Mouse (Mus musculus) frontal cortex, adult 2 months (tissue): Measurements from ENCODE around the gene Actr8. TPM values are rescaled to one million over a fixed set of nuclear protein-coding genes. Genes with fewer than 3 reads are reported as not detected.

Experiments used
- DNase-seq, 2 experiments: peaks; one replicate each; pipeline ENCODE4 v3.0.0; 2022; ENCODE audit warnings: low spot score in 1 of 2; ENCODE audit errors: extremely low spot score in 1 of 2
- polyA plus RNA-seq: library from polyadenylated mRNA; depleted of rRNA; stranded (reverse); fragments of >200 nt; gene quantifications from 2 replicates; pipeline ENCODE4 v1.2.3, GENCODE M21; 2012

The Actr8 gene
- polyA plus RNA-seq, 1 experiment = 71.3 TPM

DNA sequence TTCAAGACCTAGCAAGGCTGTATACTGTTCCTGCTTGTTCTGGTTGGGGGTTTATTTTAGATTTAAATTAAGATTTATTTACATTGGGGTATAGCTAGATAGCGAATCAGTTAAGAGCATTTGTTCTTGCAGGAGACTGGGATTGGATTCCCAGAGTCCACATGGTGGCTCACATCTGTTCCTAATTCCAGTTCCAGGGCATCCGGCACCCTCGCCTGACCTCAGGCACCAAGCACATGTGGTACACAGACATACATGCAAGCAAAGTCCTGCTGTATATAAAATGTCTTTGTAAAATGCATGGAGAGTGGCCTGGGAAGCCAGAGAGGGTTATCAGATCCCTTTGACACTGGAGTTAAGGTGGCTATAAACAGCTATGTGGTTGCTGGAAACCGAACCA is 16.8 kb downstream of the Actr8 start:
- no peak for DNase-seq

DNA sequence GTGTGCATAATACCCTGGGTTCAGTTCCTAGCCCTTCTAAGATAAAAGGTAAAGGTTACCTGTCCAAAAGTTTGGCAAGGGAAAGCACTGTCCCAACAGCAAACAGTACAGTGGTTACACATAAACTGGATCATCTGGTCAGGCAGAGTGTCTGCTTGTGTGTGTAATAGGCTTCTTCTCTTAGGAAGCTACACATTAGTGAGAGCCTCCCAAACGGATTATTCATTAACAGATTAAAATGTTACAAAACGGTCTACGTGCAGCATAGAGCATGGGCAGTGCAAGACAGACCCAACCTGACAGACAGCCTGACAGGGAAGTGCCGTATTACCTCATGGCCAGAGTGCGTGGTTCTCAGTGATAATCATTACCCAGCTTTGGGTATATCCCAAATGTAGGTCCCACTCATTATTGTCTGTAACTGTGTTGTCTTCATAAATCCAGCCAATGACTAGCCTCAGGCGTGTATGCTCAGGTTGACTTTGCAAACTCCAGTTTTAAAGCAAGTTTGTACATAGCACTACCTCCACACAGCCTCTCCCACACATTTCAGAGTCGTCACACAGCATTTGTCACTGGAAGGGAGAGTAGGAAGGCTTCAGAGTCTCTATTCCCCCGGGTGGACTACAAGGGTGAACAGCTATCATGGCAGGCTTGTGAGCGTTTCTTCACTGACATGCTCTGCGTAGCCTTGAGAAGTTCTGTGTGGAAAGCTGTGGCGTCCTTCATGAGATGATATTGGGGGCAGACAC is 18.0 kb downstream of the Actr8 start:
- peak in 1 of 2 experiments; percentile 49 for DNase-seq

GRCm38 (mm10) chr14:29997345-29997744 is 19.2 kb downstream of the Actr8 start:
- DNase-seq = no peak

DNA sequence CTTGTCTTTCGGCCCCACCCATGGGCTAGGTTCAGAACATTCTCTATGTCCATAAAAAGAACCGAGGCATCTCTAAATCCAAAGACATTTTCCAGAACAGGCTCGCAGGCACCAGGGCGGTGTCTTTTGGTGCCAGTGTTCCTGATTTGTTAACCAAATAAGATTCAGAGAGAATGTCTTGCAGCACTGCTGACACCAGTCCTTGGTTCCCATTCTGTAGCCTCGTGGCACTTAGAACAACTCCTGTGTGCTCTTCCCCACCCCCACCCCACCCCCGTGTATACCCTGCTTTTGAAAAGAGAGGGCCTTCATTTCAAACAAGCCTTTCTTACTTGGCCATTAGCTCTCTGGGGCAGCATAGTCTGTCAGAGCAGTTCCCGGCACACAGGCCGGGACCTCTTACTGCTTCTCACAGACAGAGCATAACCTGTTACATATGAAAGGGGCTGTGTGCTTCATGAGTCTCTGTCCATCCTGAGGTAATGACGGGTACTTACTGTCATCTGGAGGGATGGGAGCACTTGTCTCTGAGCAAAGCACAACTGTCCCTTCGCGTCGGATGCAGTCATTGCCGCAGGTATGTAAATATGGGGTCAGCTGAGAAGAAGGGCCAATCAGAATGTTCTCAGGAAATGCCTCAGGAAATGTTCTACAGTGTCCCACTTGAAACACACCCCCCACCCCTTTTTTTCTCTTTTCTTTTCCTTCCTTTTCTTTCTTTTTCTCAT is 20.8 kb downstream of the Actr8 start:
- peak in 1 of 2 experiments; percentile 35 for DNase-seq

DNA sequence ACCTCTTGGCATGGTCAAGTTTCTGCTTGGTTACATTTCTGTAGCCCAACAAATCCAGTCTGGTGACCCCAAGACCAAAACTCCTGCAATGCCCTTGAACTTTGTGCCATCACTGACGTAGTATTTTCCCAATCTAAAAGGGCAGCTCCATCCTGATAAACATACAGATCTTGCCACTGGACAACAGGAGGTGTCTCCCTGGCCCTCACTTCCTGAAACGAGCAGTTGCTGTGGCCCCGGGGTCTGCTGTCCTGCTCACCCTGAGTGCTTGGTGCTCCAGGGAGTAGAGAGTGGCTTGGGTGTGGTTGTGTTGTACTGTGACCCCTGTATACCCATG is 21.3 kb downstream of the Actr8 start:
- DNase-seq = no peak

- DNase-seq = peak in 1 of 2 experiments; percentile 35
Measured at GRCm38 (mm10) chr14:30008733-30009575, 30.8 kb downstream of the Actr8 start, which contains the start of the genes Il17rb and Chdh. TSS of gene Il17rb (minus strand) at chr14:30008896. TSS of gene Chdh (plus strand) at chr14:30009023.

- peak in 1 of 2 experiments; percentile 63 for DNase-seq
Measured at GRCm38 (mm10) chr14:30009864-30010560, 31.9 kb downstream of the Actr8 start.

GRCm38 (mm10) chr14:30011886-30012560 is 33.9 kb downstream of the Actr8 start:
- DNase-seq = peak in 1 of 2 experiments; percentile 40

GRCm38 (mm10) chr14:30014487-30014886 is 36.4 kb downstream of the Actr8 start:
- no peak for DNase-seq

DNA sequence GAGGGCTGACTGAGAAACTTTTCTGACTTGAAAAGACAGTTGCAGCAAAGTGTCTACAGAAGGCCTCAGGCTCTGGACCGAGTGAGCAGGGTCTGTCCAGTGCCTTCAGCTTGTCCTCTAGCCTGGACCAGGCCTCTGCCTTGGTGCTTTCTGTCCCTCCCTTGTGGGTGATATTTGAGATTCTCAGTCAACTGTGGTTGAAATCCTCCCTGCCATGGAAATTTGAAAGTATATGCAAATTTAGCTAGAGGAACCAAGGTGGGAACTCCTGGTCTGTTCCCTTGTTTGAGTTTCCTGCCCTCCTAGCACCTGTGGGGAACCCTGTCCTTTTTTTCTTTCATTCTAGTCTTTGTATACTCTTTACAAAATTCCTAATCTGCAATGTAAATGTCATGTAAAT is 36.9 kb downstream of the Actr8 start:
- DNase-seq = no peak

DNA sequence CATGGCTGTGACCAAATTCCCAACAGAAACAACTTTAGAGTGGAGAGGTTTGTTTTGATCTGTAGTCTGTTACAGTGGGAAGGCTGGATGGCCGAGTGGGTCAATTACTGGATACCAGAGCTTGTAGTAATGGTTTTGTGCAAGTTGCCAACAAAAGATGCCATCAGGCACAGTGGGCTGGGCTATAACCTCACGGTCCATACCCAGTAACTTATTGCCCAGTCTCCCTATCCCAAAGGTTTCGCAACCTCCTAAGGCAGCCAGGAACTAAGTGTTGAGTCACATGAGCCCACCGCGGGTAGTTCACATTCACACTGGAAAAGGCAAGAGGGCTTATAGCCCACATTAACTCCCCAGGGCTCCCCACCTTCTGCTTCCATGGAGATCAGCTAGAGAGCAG is 38.5 kb downstream of the Actr8 start:
- DNase-seq = no peak

DNA sequence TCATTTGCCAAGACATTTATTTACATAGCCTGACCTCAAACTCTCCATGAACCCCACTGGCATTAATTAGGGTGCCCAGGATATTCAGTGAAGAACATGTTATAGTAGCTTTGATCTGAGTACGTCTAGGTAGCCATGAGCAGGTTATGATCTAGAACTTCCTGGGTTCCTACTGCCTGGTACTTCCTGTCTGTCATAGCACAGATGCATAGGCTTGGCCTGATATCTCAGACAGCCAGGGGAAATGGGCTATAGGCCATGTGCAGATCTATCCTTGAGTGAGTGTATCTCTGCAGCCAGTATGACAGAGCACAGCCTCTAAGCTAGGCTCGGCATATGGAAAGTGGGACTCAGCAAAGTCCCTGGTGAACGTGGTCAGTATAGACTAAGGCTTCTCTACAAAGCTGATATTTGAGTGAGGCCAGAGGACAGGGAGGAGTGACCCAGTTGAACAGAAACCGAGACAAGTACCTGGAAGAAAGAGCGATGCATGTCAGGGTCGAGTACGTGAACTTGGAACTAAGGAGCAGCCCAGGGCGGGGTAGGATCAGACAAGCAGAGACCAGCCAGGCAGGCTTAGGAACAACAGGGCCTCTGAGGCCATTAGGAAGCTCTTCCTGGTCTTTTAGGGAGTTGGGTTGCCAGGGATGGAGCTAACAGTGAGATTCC is 39.8 kb downstream of the Actr8 start:
- no peak for DNase-seq

GRCm38 (mm10) chr14:30018463-30018801 is 40.3 kb downstream of the Actr8 start:
- no peak for DNase-seq

DNA sequence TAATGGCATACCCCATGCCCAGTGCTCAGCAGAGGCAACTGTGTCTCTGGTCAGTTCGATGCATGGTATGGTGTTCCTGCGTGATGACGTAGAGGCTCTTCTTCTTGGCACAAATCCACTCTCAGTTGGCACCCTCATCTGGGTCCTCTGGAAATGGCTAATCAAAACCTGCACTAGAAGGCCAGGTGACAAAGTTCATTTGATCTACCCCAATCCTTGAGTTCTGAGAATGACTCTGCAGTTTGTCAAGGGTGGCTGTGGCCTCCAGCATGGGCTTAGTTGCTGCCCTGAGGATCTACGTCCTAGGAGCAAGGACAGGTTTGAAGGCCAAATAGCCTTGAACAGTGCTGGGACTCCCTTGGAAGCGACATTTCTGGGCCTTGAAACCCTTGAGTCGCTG is 40.7 kb downstream of the Actr8 start:
- DNase-seq = no peak

DNA sequence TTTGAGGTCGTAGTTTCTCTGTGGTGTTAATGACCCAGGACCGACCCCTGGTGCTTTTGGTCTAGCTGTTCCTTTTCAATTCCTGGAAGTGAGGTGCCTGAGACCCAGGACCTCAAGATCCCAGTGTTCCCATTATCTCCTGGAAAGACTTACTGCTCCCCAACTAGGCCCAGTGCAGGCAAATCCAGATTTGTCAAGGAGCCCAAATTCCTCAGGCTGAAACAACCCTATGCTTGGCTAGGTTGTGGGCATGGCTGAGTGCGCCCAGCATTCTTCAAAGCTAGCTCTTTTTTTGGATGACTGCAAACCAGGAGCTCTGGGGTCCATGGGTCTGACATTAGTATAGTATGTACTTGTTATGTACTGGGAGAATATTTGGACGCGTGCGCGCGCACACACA is 41.2 kb downstream of the Actr8 start:
- DNase-seq = no peak

DNA sequence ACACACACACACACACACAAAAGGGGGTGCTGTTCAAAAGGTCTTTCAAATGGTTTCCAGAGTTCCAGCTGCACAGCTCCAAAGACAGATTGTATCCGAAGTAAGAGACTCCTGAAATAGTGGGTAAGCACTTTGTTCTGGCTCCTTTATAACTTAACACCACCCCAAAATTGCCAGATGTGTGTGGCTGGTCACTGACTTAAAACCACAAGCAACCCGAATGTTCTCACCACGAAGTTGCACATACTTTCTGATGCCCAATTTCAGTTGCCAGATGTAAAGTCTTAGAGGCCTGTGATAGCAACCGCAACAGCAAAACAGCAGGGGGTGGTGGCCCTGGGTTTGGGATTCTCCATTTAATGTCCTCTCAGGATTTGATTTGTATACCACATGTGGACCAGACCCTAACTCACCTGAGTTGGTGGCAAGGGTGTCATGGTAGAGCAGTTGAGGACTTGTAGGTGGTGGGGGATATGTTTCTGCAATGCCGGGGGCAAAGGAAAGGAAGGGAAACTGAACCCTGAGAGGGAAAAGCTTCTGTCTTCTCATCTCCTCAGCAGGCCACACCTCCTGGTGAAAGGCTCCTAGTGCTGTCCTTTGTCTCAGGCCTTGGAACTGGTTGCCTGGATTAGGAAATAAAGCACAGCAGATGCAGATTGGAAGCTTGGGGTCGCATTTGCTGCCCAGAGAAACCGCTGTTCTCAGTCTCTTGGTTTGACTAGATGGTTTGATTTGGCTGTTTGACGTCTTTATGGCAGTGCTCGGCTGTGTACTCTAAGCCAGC is 41.8 kb downstream of the Actr8 start:
- no peak for DNase-seq

- DNase-seq = no peak
Measured at GRCm38 (mm10) chr14:30022471-30022870, 44.3 kb downstream of the Actr8 start.

- no peak for DNase-seq
Measured at GRCm38 (mm10) chr14:30024387-30024786, 46.2 kb downstream of the Actr8 start.

GRCm38 (mm10) chr14:30027378-30027777 is 49.2 kb downstream of the Actr8 start:
- no peak for DNase-seq
